Mouse (Mus musculus) induced T-regulatory cell, adult 2 months (primary cell): Measurements from ENCODE around the gene Riox2.

Experiments used
- DNase-seq: peaks from one replicate; pipeline ENCODE4 v3.0.0-alpha.2; 2012; ENCODE audit warnings: low read depth

Gene Riox2

DNA sequence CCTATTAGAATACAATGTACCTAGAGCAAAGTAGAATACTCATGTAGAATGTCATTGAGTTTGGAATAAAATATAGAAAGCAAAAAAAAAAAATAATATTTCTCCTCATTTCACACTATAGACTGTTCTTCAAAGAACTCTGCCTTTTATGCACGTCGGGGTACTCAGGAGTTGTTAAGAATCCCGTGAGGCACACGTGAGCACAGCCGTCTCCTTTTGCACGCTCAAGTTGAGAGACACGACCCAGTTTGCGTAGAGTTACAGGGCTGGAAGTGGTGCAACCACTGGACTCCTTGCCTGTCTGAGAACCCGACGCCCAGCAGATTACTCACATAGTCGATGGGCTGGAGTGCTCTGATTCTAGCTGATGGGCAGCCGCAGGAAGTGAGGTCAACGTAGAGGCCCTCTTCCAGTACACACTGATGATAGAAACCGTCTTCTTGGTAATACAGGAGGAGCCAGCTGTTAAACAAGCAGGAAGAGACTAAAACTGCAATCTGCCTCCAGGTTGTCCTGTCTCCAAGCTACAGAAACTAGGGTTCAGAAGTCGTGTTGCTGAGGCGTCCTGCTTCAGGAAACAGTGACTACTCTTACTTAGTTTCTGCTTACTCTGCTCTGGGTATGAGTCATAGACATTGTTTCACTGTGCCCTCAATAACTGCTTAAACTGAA is 50.3 kb downstream of the Riox2 start:
- peak; percentile 59 for DNase-seq

DNA sequence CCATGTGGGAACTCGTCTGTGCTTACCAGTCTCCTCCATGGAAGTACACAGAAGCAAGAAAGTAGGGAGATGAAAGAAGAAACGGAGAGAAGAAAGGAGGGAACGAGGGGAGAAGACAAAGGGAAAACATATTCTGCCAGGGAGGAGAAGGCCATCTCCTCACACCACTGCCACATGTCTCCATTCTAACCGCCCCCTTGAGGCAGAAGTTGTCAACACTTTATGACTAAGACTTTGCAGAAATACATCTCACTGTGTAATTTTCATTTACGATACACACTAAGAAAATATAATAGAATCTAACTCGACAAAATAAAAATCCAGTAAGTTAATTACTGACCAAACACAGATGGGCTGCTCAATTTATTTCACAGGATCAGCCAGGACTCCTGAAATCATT is 55.4 kb downstream of the Riox2 start:
- DNase-seq, result no peak

DNA sequence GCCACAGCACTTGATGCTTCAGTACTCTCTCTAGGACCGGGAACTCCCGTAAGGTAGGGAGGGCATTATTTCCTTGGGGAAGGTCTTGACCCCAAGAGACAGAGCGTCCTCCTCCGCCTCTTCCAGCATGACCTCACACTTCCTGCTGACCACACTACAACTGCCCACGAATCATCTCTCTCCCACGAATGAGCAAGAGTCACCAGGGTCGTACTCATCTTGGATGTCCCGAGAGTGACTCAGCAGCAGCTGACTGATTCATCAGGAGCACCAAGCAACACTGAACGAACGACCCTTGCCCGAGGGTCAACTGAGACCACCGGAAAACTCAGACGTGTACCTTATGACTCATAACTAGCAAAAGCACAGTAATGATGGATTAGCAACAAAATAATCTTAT is 58.0 kb downstream of the Riox2 start:
- DNase-seq, result no peak

DNA sequence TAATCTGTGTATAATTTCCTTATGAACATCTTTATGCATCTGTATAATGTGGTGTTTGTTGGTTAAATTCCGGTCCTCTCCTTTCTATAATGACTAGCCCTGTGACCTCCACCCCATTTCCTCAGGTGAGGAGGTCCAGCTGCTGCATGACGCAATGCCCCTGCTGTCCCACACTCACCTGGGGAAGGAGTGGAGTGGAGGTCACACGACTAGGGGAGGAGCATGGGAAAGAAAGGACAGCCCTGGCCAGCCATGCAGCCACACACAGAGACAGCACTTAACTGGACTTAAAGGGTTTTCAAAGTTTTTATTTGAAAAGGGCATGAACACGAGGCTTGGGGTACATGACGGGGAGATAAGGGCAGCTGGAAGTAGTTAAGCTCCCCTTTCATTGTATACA is 59.7 kb downstream of the Riox2 start:
- DNase-seq, result no peak

DNA sequence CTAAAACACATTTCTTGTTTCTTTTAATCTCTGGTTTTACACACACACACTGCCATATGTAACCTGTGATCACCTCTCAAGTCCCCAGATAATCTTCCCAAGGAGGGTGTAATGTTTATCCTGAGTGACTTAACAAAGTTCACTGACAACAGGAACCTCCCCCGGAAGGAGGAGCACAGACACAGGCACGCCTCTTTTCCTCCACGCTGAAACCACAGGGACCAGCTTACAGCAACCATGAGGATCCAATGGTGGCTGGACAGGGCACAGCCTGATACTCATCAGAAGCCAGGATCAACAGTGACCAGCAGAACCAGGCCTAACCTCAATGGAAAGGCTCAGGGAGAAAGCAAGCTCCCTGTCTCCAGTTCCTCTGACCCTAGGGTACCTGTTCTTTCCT is 61.0 kb downstream of the Riox2 start:
- DNase-seq, result no peak

DNA sequence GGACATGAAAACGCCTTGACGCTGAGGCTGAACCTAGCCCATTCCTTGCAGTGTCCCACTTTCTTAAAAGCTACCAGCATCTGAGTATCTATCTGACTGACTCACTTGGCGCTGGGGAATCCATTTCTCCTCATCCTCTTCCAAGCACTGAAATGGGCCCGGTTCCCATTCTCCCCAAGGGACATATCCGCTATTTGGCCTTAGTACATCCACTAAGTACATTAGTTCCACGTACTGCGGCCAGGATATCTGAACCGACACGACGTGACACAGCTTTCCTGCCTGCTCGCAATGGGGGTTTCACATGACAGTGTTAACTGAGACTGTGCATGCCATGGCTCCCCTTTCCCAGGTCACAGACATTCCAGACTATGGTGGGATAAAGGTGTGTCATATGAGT is 62.8 kb downstream of the Riox2 start:
- no peak for DNase-seq

DNA sequence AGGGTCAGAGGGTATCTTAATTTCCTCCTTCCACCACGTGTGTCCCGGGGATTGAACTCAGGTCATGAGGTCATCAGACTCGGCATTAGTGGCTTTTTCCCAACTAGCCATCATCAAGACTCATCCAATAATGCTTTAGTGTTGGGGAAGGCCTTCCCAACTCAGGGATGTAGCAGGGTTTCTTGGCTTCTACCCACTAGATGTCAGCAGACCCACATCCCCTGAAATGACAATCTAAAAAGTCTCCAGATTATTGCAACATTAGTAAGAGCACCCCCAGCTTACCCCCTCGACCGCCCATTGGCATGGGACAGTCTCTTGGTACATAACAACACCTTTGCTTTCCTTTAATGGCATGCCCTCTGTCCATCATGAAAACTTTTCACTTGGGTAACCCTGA is 64.1 kb downstream of the Riox2 start:
- DNase-seq, result no peak

DNA sequence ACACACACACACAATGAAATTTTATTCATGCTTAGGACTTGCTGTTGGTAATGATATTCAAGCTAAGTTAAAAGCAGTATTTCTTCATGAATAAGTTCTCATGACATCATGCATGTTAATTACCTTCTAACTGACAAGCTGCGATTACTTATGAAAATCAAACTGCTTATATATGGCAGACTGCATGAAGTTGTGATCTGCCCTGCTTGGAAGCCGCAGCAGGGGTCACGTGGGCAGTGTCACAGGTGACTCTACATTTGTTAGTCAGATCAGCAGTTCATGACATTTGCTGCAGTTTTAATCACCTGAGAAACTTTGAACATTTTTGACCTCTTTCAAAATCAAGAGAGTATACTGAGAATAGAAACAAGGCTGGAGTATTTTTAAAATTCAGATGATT is 69.4 kb downstream of the Riox2 start:
- no peak for DNase-seq

DNA sequence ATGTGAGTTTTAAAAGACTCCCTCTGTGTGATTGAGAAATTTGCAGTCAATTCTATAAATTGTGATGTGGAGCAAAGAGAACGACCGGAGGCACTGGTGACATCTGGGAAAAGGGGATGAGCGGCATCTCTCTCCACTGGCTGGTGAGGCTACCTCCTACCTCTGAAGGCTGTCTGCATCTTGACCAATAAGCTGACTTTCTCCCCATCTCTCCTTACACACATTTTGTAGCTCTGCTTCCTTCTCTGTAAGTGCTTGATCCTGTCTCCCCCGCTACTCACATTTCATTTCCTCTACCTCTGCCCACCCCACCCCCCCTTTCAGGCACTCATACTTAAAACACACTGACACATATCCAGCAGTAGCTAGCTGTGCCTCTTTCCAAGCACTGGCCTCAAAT is 69.8 kb downstream of the Riox2 start:
- no peak for DNase-seq
